Mouse (Mus musculus): Measurements from ENCODE around the gene Ibsp. TPM values are rescaled to one million over a fixed set of nuclear protein-coding genes. Genes with fewer than 3 reads are reported as not detected.
A peak's percentile ranks its signal among the peaks of the same experiment; 100 is the strongest.

Gene Ibsp
- polyA plus RNA-seq, 1 experiment = not detected

- Histone ChIP-seq H3K36me3 (ENCODE audit: control insufficient read depth, insufficient read depth, low read length) (no peaks in the 10 kb centered on the region), H3K4me3 (ENCODE audit: extremely low read depth, insufficient read depth, insufficient read length) (no peak overlapping the region), H3K27ac (ENCODE audit: insufficient read depth, low read length) (no peak overlapping the region), H3K4me1 (ENCODE audit: control insufficient read depth, insufficient read depth, insufficient read length) (no peaks in the 10 kb centered on the region), H3K27me3 (ENCODE audit: control insufficient read depth, insufficient read depth, low read length) (no peaks in the 10 kb centered on the region)
- DNase-seq (ENCODE audit: low read depth in 1 of 2, low spot score in 2 of 2) = no peak
- no peak for TF ChIP-seq POLR2A (IDR thresholded peaks at IDR 0.05; ENCODE audit: low read depth, low read length)
- no peak for TF ChIP-seq CTCF (IDR thresholded peaks at IDR 0.05; ENCODE audit: extremely low read depth, insufficient read depth, insufficient read length, insufficient replicate concordance)
- 21% methylated on average over 14 of the region's 14 CpGs for WGBS
Measured at GRCm38 (mm10) chr5:104339706-104340512, 40.9 kb downstream of the Ibsp start.

GRCm38 (mm10) chr5:104340513-104340829 lies 41.5 kb downstream of the Ibsp start:
- 86% methylated on average over 4 of the region's 4 CpGs for WGBS
- Histone ChIP-seq H3K4me3 (ENCODE audit: extremely low read depth, insufficient read depth, insufficient read length) (no peak overlapping the region), H3K36me3 (ENCODE audit: control insufficient read depth, insufficient read depth, low read length) (no peaks in the 10 kb centered on the region), H3K27me3 (ENCODE audit: control insufficient read depth, insufficient read depth, low read length) (no peaks in the 10 kb centered on the region), H3K4me1 (ENCODE audit: control insufficient read depth, insufficient read depth, insufficient read length) (no peaks in the 10 kb centered on the region), H3K27ac (ENCODE audit: insufficient read depth, low read length) (no peak overlapping the region)
- no peak for DNase-seq (ENCODE audit: low read depth in 1 of 2, low spot score in 2 of 2)
- TF ChIP-seq POLR2A (IDR thresholded peaks at IDR 0.05; ENCODE audit: low read depth, low read length) (no peak), CTCF (IDR thresholded peaks at IDR 0.05; ENCODE audit: extremely low read depth, insufficient read depth, insufficient read length, insufficient replicate concordance) (no peak)

GRCm38 (mm10) chr5:104342881-104343280 lies 43.9 kb downstream of the Ibsp start:
- Histone ChIP-seq H3K27ac (ENCODE audit: insufficient read depth, low read length) (no peak overlapping the region), H3K4me1 (ENCODE audit: control insufficient read depth, insufficient read depth, insufficient read length) (no peaks in the 10 kb centered on the region), H3K36me3 (ENCODE audit: control insufficient read depth, insufficient read depth, low read length) (no peaks in the 10 kb centered on the region), H3K4me3 (ENCODE audit: extremely low read depth, insufficient read depth, insufficient read length) (no peak overlapping the region), H3K27me3 (ENCODE audit: control insufficient read depth, insufficient read depth, low read length) (no peaks in the 10 kb centered on the region)
- TF ChIP-seq POLR2A (IDR thresholded peaks at IDR 0.05; ENCODE audit: low read depth, low read length) (no peak), CTCF (IDR thresholded peaks at IDR 0.05; ENCODE audit: extremely low read depth, insufficient read depth, insufficient read length, insufficient replicate concordance) (no peak)
- 40% methylated on average over 6 of the region's 6 CpGs for WGBS
- DNase-seq (ENCODE audit: low read depth in 1 of 2, low spot score in 2 of 2) = no peak

- no peak for TF ChIP-seq POLR2A (IDR thresholded peaks at IDR 0.05; ENCODE audit: low read depth, low read length)
- TF ChIP-seq CTCF (IDR thresholded peaks at IDR 0.05; ENCODE audit: extremely low read depth, insufficient read depth, insufficient read length, insufficient replicate concordance) = peak; percentile 16; the same call in 1 of the 2 replicates
- 75% methylated on average over 9 of the region's 9 CpGs for WGBS
- DNase-seq (ENCODE audit: low read depth in 1 of 2, low spot score in 2 of 2) = no peak
Measured at GRCm38 (mm10) chr5:104344526-104345240, 45.7 kb downstream of the Ibsp start.

GRCm38 (mm10) chr5:104345241-104345630 lies 46.3 kb downstream of the Ibsp start:
- TF ChIP-seq CTCF (IDR thresholded peaks at IDR 0.05; ENCODE audit: extremely low read depth, insufficient read depth, insufficient read length, insufficient replicate concordance) (no peak), POLR2A (IDR thresholded peaks at IDR 0.05; ENCODE audit: low read depth, low read length) (no peak)
- 0 out of 2 replicates have a peak, but pooled peaks cover 2% of the 10 kb centered on the region for H3K4me1 ChIP-seq (ENCODE audit: control insufficient read depth, insufficient read depth, insufficient read length)
- DNase-seq (ENCODE audit: low read depth in 1 of 2, low spot score in 2 of 2) = no peak
- H3K27me3 ChIP-seq (ENCODE audit: control insufficient read depth, insufficient read depth, low read length) = no peaks in the 10 kb centered on the region
- H3K27ac ChIP-seq (ENCODE audit: insufficient read depth, low read length) = no peak overlapping the region
- 56% methylated on average over 6 of the region's 6 CpGs for WGBS
- no peaks in the 10 kb centered on the region for H3K36me3 ChIP-seq (ENCODE audit: control insufficient read depth, insufficient read depth, low read length)
- H3K4me3 ChIP-seq (ENCODE audit: extremely low read depth, insufficient read depth, insufficient read length) = no peak overlapping the region

More at GRCm38 (mm10) chr5:104344526-104345240, 45.7 kb downstream of the Ibsp start:
- no peak overlapping the region for H3K27ac ChIP-seq (ENCODE audit: insufficient read depth, low read length)
- H3K4me3 ChIP-seq (ENCODE audit: extremely low read depth, insufficient read depth, insufficient read length) = no peak overlapping the region
- H3K36me3 ChIP-seq (ENCODE audit: control insufficient read depth, insufficient read depth, low read length) = no peaks in the 10 kb centered on the region
- H3K4me1 ChIP-seq (ENCODE audit: control insufficient read depth, insufficient read depth, insufficient read length) = no peaks in the 10 kb centered on the region
- H3K27me3 ChIP-seq (ENCODE audit: control insufficient read depth, insufficient read depth, low read length) = no peaks in the 10 kb centered on the region

GRCm38 (mm10) chr5:104351041-104351440 lies 52.1 kb downstream of the Ibsp start:
- H3K4me1 ChIP-seq (ENCODE audit: control insufficient read depth, insufficient read depth, insufficient read length) = peaks cover 5% of the 10 kb centered on the region; the same call in 1 of the 2 replicates
- H3K36me3 ChIP-seq (ENCODE audit: control insufficient read depth, insufficient read depth, low read length) = no peaks in the 10 kb centered on the region
- no peak for DNase-seq (ENCODE audit: low read depth in 1 of 2, low spot score in 2 of 2)
- TF ChIP-seq POLR2A (IDR thresholded peaks at IDR 0.05; ENCODE audit: low read depth, low read length) = no peak
- no peak for TF ChIP-seq CTCF (IDR thresholded peaks at IDR 0.05; ENCODE audit: extremely low read depth, insufficient read depth, insufficient read length, insufficient replicate concordance)
- no peaks in the 10 kb centered on the region for H3K27me3 ChIP-seq (ENCODE audit: control insufficient read depth, insufficient read depth, low read length)
- H3K27ac ChIP-seq (ENCODE audit: insufficient read depth, low read length) = no peak overlapping the region
- 80% methylated on average over 1 of the region's 1 CpGs for WGBS
- H3K4me3 ChIP-seq (ENCODE audit: extremely low read depth, insufficient read depth, insufficient read length) = no peak overlapping the region
